Mouse (Mus musculus) heart, adult 2 months (tissue): ENCODE measurements around the gene Vnn3.

Source experiments
- CTCF ChIP-seq: fragments of 200-600 bp; IDR thresholded peaks from 2 replicates; pipeline ENCODE4 v1.8.1; 2022; ENCODE audit warnings: antibody characterized with exemption, mild to moderate bottlenecking, moderate library complexity
- EP300 ChIP-seq: fragments of 200-500 bp; IDR thresholded peaks from 2 replicates; pipeline ENCODE4 v1.6.1; 2011; ENCODE audit warnings: low read depth, low read length, control low read depth; ENCODE audit not compliant: insufficient read depth

DNA sequence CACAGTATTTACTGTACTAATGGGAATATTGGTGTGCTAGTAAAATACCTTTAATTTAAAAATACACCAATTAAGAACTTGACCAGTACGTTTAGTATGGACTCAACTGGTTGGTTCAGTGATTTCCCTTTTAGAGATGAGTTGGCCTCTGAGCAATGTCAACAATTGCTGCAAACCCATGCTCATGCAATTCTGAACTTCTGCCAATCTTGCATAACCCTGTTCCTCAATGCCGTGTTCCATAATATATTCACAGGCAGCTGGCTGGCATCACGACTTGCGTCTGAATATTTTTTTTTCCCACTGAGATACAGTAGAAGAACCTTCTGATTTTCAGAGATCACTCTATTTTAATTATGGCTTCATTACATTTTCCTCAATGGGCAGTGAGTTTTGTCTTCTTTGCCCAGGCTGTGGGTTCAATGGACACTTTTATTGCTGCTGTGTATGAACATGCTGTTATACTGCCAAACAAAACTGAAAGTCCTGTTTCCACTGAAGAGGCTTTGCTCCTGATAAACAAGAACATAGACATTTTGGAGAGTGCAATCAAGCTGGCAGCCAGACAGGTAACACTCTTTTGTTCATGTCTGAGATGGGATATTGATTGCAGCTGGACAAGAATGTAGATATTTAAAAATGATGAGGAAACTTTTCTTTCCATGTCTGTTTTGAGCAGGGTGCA is at the start of gene Vnn3:
- TF ChIP-seq CTCF (no peak), EP300 (no peak)
